Mouse (Mus musculus) bone marrow macrophage, adult 2 months (primary cell): ENCODE data around the gene Meaf6.

Experiments used
- CTCF ChIP-seq: IDR thresholded peaks from 2 replicates; pipeline ENCODE4 v1.5.1; 2012; ENCODE audit warnings: low read depth, mild to moderate bottlenecking, low read length, moderate library complexity
- POLR2A ChIP-seq: IDR thresholded peaks from 2 replicates; pipeline ENCODE4 v1.6.1; 2012; ENCODE audit warnings: mild to moderate bottlenecking, low read depth, low read length, borderline replicate concordance

GRCm38 (mm10) chr4:125147970-125148369 is 63.0 kb downstream of the Meaf6 start:
- TF ChIP-seq CTCF: no peak
- TF ChIP-seq POLR2A: no peak
